Mouse (Mus musculus) forebrain, postnatal 0 days (tissue): ENCODE data around the gene Hfe. TPM values are rescaled to one million over a fixed set of nuclear protein-coding genes. Genes with fewer than 3 reads are reported as not detected.
"Not testable (repeated sequence)": the region's sequence is repeated elsewhere in the genome, so short reads cannot be mapped to it uniquely, and the experiment has no call there.

ENCODE experiments used
- ATAC-seq: fragments of 200-750 bp; cut with Nextera tagmentation; 2 replicates; pipeline ENCODE4 v1.8.0; 2017; ENCODE audit warnings: mild to moderate bottlenecking, moderate library complexity
- DNase-seq: peaks from one replicate; pipeline ENCODE4 v3.0.0-alpha.2; 2015
- H3K27ac ChIP-seq: fragments of 300-500 bp; sonication (generic); 2 replicates; pipeline ENCODE4 v1.5.1; 2014; ENCODE audit warnings: low read depth, mild to moderate bottlenecking, antibody characterized with exemption, low read length, moderate library complexity, mixed read lengths
- H3K27me3 ChIP-seq: fragments of 300-500 bp; sonication (generic); 2 replicates; pipeline ENCODE4 v1.6.1; 2014; ENCODE audit warnings: mild to moderate bottlenecking, low read length, mixed read lengths; ENCODE audit not compliant: insufficient read depth
- H3K36me3 ChIP-seq: fragments of 300-500 bp; sonication (generic); 2 replicates; pipeline ENCODE4 v1.6.1; 2014; ENCODE audit warnings: mild to moderate bottlenecking, moderate library complexity; ENCODE audit not compliant: insufficient read depth
- H3K4me1 ChIP-seq: fragments of 300-500 bp; sonication (generic); 2 replicates; pipeline ENCODE4 v1.6.1; 2014; ENCODE audit warnings: antibody characterized with exemption; ENCODE audit not compliant: insufficient read depth
- H3K4me2 ChIP-seq: fragments of 300-500 bp; sonication (generic); 2 replicates; pipeline ENCODE4 v1.6.1; 2014; ENCODE audit warnings: low read depth, mild to moderate bottlenecking, moderate library complexity
- H3K4me3 ChIP-seq: fragments of 300-500 bp; sonication (generic); 2 replicates; pipeline ENCODE4 v1.5.1; 2014; ENCODE audit warnings: low read depth, low read length, mixed read lengths
- H3K9ac ChIP-seq: fragments of 300-500 bp; sonication (generic); 2 replicates; pipeline ENCODE4 v1.6.1; 2014; ENCODE audit warnings: mild to moderate bottlenecking
- H3K9me3 ChIP-seq: fragments of 300-500 bp; sonication (generic); 2 replicates; pipeline ENCODE4 v1.6.1; 2016; ENCODE audit warnings: low read length
- CTCF ChIP-seq: sonication (generic); IDR thresholded peaks from 2 replicates; pipeline ENCODE4 v1.5.1; 2016; ENCODE audit warnings: antibody characterized with exemption, control low read depth, low read depth
- WGBS: fragments of 180-500 bp; shearing (Covaris S2); extraction: QIAGEN DNeasy Blood & Tissue Kit; methylation state at CpG from one replicate; pipeline ENCODE4 v1.1.7; 2014; 5-methylcytosine and 5-hydroxymethylcytosine counted together
- polyA plus RNA-seq: library from polyadenylated mRNA; unstranded; fragments of >200 nt; fragmentation: Nextera tagmentation; extraction: Ambion mirVana; gene quantifications from 2 replicates; pipeline ENCODE4 v1.2.1, GENCODE M21; 2015
- total RNA-seq: library from RNA; depleted of rRNA; stranded (reverse); fragments of >200 nt; gene quantifications from 2 replicates; pipeline ENCODE4 v1.2.3, GENCODE M21; 2014

Hfe gene
- total and polyA plus RNA-seq, 2 experiments from 2014 or later: 3.6 to 6.0 TPM

DNA sequence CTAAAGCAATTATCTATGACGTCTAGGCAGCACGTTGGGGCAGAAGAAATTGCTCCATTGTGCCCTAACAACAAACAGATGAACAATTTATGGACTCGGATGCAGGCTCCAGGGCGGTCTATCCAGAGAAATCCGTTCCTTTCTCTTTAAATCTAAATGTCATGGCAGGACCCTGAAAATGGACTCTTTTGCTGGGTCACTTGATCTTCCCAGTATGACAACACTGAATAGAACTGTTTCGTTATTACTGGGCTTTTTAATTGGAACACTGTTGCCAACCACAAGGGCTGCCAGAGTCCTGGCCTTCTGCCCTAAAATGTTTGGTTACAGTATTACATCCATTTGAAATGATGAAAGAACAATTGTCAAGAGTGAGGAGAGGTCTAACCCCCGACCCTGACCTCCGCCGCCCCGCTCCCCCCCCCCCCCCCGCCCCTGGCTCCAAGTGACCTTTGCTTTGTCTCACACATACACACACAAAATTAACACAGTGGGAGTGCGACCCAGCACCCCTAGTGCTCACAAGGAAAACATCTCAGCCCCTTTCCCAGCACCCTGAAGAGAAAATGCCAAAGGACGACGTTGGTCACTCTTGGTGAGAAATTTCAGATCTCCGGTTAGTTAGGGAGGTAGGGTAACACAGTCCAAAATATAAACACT is 810 bp downstream of the Hfe start:
- ATAC-seq: peak; percentile 14; the same call in 1 of the 2 replicates
- Histone ChIP-seq H3K9ac (peak overlapping the region; percentile 32; the same call in 1 of the 2 replicates), H3K9me3 (no peaks in the 10 kb centered on the region), H3K4me2 (peak overlapping the region; percentile 52), H3K27ac (no peak overlapping the region), H3K4me1 (no peaks in the 10 kb centered on the region), H3K4me3 (peak overlapping the region; percentile 32), H3K27me3 (no peaks in the 10 kb centered on the region; the same call in 1 of the 2 replicates), H3K36me3 (no peaks in the 10 kb centered on the region)
- 20% methylated on average over 15 of the region's 15 CpGs for WGBS
- TF ChIP-seq CTCF: no peak
- no peak for DNase-seq

DNA sequence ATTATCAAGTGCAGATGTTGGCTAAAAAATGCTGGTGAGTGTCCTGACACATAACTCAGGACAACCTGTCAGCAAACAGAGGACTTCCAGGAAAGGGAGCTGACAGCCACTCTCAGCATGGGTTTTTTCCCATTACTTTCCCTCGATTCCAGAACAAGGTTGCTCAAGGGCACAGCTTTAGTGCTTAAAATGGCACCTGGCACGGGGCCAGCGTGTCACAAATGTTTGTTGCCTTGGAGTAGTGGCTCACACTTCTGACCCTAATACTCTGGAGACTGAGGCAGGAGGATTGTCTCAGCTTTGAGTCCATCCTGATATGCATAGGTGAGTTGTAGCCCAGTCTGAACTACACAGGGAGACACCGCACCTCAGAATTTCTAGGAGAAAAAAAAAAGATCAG is 2.0 kb downstream of the Hfe start:
- 71% methylated on average over 4 of the region's 4 CpGs for WGBS

DNA sequence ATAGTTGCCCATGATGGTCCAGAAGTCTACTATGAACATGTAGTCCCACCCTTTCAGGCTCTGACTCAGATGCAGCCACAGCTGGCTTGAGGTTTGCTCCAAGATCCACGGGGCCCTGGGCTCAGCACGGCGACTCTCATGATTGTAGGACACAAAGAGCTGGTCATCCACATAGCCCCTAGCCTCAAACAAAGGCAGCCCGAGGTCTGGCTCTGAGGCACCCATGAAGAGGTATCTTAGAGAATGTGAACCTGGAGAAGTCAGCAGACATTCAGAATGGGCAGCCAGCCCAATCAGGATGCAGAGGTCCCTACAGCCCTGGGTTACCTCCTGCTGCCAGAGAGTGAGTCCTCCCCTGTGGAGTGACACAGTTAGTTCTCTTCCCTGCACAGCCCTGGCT is 2.6 kb downstream of the Hfe start:
- no peak overlapping the region for H3K4me3 ChIP-seq
- H3K27ac ChIP-seq: no peak overlapping the region
- no peak for TF ChIP-seq CTCF
- 88% methylated on average over 4 of the region's 4 CpGs for WGBS
- no peak overlapping the region for H3K9ac ChIP-seq
- H3K9me3 ChIP-seq: no peaks in the 10 kb centered on the region
- no peak for DNase-seq
- no peaks in the 10 kb centered on the region; the same call in 1 of the 2 replicates for H3K27me3 ChIP-seq
- H3K36me3 ChIP-seq: no peaks in the 10 kb centered on the region
- no peak overlapping the region for H3K4me2 ChIP-seq
- H3K4me1 ChIP-seq: no peaks in the 10 kb centered on the region
- no peak for ATAC-seq

More for the DNA sequence above, 2.0 kb downstream of the Hfe start:
- Histone ChIP-seq H3K27me3 (no peaks in the 10 kb centered on the region; the same call in 1 of the 2 replicates), H3K4me1 (no peaks in the 10 kb centered on the region), H3K27ac (no peak overlapping the region), H3K4me3 (no peak overlapping the region), H3K4me2 (no peak overlapping the region), H3K9me3 (no peaks in the 10 kb centered on the region), H3K36me3 (no peaks in the 10 kb centered on the region), H3K9ac (no peak overlapping the region)
- ATAC-seq (no peak), DNase-seq (no peak)
- no peak for TF ChIP-seq CTCF

DNA sequence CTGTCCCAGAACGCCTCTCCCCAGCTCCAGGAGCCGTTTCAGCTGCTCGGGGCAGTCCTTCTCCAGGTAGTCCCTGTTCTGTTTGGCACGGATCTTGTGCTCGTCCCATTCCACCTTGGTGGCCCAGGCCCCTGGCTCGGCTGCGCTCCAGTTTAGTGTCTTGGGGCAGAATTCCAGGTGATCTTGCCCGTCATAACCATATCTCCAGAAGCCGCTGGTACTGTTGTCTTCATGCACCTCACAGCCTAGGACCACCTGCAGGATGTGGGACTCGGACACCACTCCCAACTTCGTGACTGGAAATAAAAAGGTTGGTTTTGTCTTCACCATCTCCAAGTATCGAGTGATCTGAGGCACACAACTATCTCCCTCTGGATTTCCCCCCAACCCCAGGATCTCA is 3.9 kb downstream of the Hfe start:
- Histone ChIP-seq H3K4me3 (no peak overlapping the region), H3K4me1 (no peaks in the 10 kb centered on the region), H3K36me3 (no peaks in the 10 kb centered on the region), H3K4me2 (no peak overlapping the region), H3K27ac (no peak overlapping the region), H3K27me3 (no peaks in the 10 kb centered on the region; the same call in 1 of the 2 replicates), H3K9ac (no peak overlapping the region), H3K9me3 (no peaks in the 10 kb centered on the region)
- 93% methylated on average over 12 of the region's 12 CpGs for WGBS
- ATAC-seq: no peak
- TF ChIP-seq CTCF: no peak
- DNase-seq: no peak

DNA sequence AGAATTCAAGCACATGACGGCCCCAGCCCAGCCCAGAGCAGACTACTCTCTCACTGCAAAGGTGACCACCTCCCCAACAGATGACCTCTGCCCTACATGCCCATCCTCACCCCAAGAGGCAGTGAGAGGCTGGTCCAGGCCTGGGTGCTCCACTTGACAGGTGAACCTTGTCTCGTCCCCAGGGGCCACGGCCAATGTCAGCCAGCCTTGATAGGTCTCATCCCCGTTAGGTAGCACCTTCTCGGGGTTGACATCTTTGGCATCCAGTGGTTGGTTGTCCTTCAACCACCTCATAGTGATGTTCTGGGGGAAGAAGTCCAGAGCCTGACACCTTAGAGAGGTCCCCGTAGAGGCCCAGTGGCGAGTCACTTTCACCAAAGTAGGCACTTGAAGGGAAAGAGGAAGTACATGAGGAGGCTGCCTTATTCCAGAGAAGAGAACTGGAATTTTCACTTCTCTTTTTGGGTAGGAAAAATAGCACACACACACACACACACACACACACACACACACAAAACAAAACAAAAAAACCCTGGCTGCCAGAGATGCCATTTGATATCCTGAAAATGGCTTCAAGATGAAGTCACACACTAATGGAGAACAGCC is 4.8 kb downstream of the Hfe start:
- TF ChIP-seq CTCF: no peak
- Histone ChIP-seq H3K36me3 (no peaks in the 10 kb centered on the region), H3K27ac (no peak overlapping the region), H3K4me3 (no peak overlapping the region), H3K4me1 (no peaks in the 10 kb centered on the region), H3K4me2 (no peak overlapping the region), H3K27me3 (no peaks in the 10 kb centered on the region; the same call in 1 of the 2 replicates), H3K9ac (no peak overlapping the region), H3K9me3 (no peaks in the 10 kb centered on the region)
- DNase-seq (no peak), ATAC-seq (no peak)
- 90% methylated on average over 7 of the region's 7 CpGs for WGBS

DNA sequence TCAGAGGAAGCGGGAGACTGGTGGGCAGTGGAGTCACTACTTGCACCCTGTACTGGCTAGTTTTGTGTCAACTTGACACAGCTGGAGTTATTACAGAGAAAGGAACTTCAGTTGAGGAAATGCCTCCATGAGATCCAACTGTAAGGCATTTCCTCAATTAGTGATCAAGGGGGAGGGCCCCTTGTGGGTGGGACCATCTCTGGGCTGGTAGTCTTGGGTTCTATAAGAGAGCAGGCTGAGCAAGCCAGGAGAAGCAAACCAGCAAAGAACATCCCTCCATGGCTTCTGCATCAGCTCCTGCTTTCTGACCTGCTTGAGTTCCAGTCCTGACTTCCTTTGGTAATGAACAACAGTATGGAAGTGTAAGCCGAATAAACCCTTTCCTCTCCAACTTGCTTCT is 7.9 kb downstream of the Hfe start:
- not testable (repeated sequence) for H3K4me3 ChIP-seq, H3K27ac ChIP-seq, H3K27me3 ChIP-seq, ATAC-seq, H3K9ac ChIP-seq, H3K4me1 ChIP-seq, DNase-seq, H3K4me2 ChIP-seq, H3K36me3 ChIP-seq, H3K9me3 ChIP-seq
- WGBS: 94% methylated on average over 2 of the region's 2 CpGs

DNA sequence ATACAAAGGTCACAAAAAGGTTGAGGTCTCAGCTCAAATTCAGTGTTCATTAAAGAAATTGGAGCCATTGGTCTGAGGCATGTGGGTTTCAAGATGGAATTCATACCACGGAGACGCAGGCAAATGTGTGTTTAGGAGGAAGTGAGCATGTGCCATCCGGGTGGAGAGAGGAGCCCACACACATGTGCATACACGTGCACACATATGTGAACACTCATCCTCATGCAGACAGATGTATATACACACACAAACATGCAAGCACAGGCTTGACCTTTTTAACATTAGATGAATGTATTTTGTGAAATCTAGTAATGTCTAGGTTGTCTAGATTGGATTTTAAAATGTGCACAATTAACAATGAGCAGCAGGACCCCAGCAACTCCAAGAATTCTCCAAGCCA is 8.4 kb downstream of the Hfe start:
- H3K27me3 ChIP-seq: no peaks in the 10 kb centered on the region
- 84% methylated on average over 4 of the region's 4 CpGs for WGBS
- H3K9ac ChIP-seq: no peak overlapping the region
- no peaks in the 10 kb centered on the region for H3K4me1 ChIP-seq
- DNase-seq: no peak
- H3K4me3 ChIP-seq: no peak overlapping the region
- H3K4me2 ChIP-seq: no peak overlapping the region
- H3K9me3 ChIP-seq: no peaks in the 10 kb centered on the region
- TF ChIP-seq CTCF: no peak
- no peaks in the 10 kb centered on the region for H3K36me3 ChIP-seq
- no peak overlapping the region for H3K27ac ChIP-seq
- no peak for ATAC-seq
